Mouse (Mus musculus) G1E (cell line): Measurements from ENCODE around the gene Gm15217.

Experiments
- CTCF ChIP-seq: IDR thresholded peaks from 2 replicates; pipeline ENCODE4 v1.5.1; 2012; ENCODE audit warnings: low read depth, low read length, inconsistent platforms, mixed read lengths
- GATA1 ChIP-seq: IDR thresholded peaks from 2 replicates; pipeline ENCODE4 v1.6.1; 2012; ENCODE audit warnings: borderline replicate concordance, low read length, inconsistent platforms, mixed read lengths
- POLR2AphosphoS5 ChIP-seq: IDR thresholded peaks from 2 replicates; pipeline ENCODE4 v1.6.1; 2012; ENCODE audit warnings: low read depth, low read length, inconsistent platforms; ENCODE audit not compliant: insufficient replicate concordance
- TAL1 ChIP-seq: conservative IDR thresholded peaks from 2 replicates; pipeline ENCODE4 v1.6.1; 2012; ENCODE audit warnings: low read depth, low read length, inconsistent platforms, mixed read lengths

- TF ChIP-seq CTCF (no peak), TAL1 (no peak), POLR2AphosphoS5 (no peak), GATA1 (no peak)
Measured at GRCm38 (mm10) chr14:46418371-46419097, 39.3 kb downstream of the Gm15217 start.
